Mouse (Mus musculus) liver, embryonic 13.5 days (tissue): ENCODE results near the gene 4933407L21Rik. TPM values are rescaled to one million over a fixed set of nuclear protein-coding genes. Genes with fewer than 3 reads are reported as not detected.
"Not testable (repeated sequence)": the region's sequence is repeated elsewhere in the genome, so short reads cannot be mapped to it uniquely, and the experiment has no call there.

Experiments
- ATAC-seq: fragments of 200-750 bp; cut with Nextera tagmentation; 2 replicates; pipeline ENCODE4 v1.8.0; 2017; ENCODE audit warnings: low read depth, mild to moderate bottlenecking, moderate number of reproducible peaks, moderate library complexity
- DNase-seq: peaks from one replicate; pipeline ENCODE4 v3.0.0; 2022
- H3K27ac ChIP-seq: fragments of 300-500 bp; sonication (generic); 2 replicates; pipeline ENCODE4 v1.5.1; 2015; ENCODE audit warnings: moderate library complexity, mild to moderate bottlenecking, inconsistent platforms
- H3K27me3 ChIP-seq: fragments of 300-500 bp; sonication (generic); 2 replicates; pipeline ENCODE4 v1.6.1; 2015; ENCODE audit warnings: mild to moderate bottlenecking, inconsistent platforms
- H3K36me3 ChIP-seq: fragments of 300-500 bp; sonication (generic); 2 replicates; pipeline ENCODE4 v1.6.1; 2015; ENCODE audit warnings: mild to moderate bottlenecking, inconsistent platforms
- H3K4me1 ChIP-seq: fragments of 300-500 bp; sonication (generic); replicated peaks from 2 replicates; pipeline ENCODE4 v1.6.1; 2015; ENCODE audit warnings: inconsistent platforms
- H3K4me2 ChIP-seq: fragments of 300-500 bp; sonication (generic); 2 replicates; pipeline ENCODE4 v1.6.1; 2015; ENCODE audit warnings: inconsistent platforms, mild to moderate bottlenecking, moderate library complexity
- H3K4me3 ChIP-seq: fragments of 300-500 bp; sonication (generic); replicated peaks from 2 replicates; pipeline ENCODE4 v1.5.1; 2015; ENCODE audit warnings: mild to moderate bottlenecking, inconsistent platforms
- H3K9ac ChIP-seq: fragments of 300-500 bp; sonication (generic); 2 replicates; pipeline ENCODE4 v1.6.1; 2015; ENCODE audit warnings: mild to moderate bottlenecking, inconsistent platforms
- H3K9me3 ChIP-seq: fragments of 300-500 bp; sonication (generic); replicated peaks from 2 replicates; pipeline ENCODE4 v1.6.1; 2016; ENCODE audit warnings: inconsistent platforms
- WGBS: fragments of 180-500 bp; shearing (Covaris S2); methylation state at CpG from one replicate; pipeline ENCODE4 v1.1.7; 2015; ENCODE audit not compliant: insufficient replicate concordance; 5-methylcytosine and 5-hydroxymethylcytosine counted together
- polyA plus RNA-seq: library from polyadenylated mRNA; unstranded; fragments of >200 nt; fragmentation: Nextera tagmentation; extraction: Ambion mirVana; gene quantifications from 2 replicates; pipeline ENCODE4 v1.2.1, GENCODE M21; 2015

The 4933407L21Rik gene
- polyA plus RNA-seq, 1 experiment from 2014 or later, result not detected

DNA sequence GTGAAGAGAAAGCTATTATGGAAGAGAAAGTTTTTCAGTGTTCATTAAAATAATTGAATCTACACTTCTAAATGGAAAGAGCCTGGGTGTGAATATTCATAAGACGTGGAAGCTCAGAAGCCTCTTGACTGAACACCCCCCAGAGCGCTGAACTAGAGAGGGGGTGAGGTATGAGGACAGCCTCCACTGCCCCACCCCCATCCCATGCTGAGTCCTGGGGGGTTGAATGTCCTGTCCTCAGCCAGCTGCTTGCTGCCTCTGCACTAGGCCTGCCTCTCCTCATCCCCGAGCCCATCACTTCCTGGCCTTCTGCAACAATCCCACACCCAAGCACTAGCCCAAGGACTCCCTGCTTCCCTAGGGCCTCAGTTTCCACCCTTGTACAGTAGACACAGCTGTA is 37.6 kb downstream of the 4933407L21Rik start:
- ATAC-seq (no peak), DNase-seq (no peak)
- Histone ChIP-seq H3K27me3 (no peaks in the 10 kb centered on the region), H3K9ac (no peak overlapping the region), H3K9me3 (no peaks in the 10 kb centered on the region), H3K36me3 (no peaks in the 10 kb centered on the region), H3K4me1 (no peaks in the 10 kb centered on the region), H3K27ac (no peak overlapping the region), H3K4me2 (no peak overlapping the region), H3K4me3 (no peak overlapping the region)
- WGBS, result 42% methylated on average over 3 of the region's 3 CpGs

DNA sequence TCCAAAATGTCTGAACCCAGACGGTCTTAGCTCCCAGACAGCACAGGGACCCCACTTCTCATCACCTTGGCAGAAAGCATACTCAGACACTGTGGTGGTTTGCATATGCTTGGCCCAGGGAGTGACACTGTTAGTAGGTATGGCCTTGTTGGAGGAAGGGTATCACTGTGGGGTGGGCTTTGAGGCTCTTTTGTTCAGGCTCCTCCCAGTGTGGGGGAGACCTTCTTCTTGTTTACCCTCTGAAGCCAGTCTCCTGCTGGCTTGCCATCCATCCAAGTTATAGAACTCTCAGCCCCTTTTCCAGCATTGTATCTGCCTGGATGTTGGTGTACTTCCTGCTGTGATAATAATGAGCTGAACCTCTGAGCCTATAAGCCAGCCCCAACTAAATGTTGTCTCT is 40.8 kb downstream of the 4933407L21Rik start:
- H3K4me1 ChIP-seq, result no peaks in the 10 kb centered on the region
- H3K4me2 ChIP-seq, result no peak overlapping the region
- H3K4me3 ChIP-seq, result no peak overlapping the region
- H3K9me3 ChIP-seq, result no peaks in the 10 kb centered on the region
- H3K27ac ChIP-seq, result no peak overlapping the region
- H3K9ac ChIP-seq, result no peak overlapping the region
- whole genome bisulfite sequencing, result 70% methylated on average over 1 of the region's 1 CpGs
- DNase-seq (no peak), ATAC-seq (no peak)
- H3K36me3 ChIP-seq, result no peaks in the 10 kb centered on the region
- H3K27me3 ChIP-seq, result no peaks in the 10 kb centered on the region

DNA sequence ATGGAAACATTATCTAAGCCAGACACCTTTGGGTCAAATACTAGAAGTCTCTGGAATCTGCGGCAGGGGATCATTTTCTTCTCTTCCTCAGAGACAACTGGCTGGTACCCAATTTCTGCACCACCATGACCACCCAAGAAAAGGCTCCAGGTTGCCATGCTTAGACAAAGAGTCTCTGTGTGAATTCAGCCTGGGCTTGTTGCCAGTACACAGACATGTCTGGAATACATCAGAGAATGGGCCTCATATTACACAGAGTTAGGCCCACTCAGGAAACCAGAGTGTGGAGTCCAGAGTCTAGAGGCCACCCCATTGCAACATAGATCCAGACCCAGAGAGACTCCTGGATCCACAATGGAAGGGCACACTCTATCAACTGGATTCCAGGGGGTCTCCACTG is 41.2 kb downstream of the 4933407L21Rik start:
- Histone ChIP-seq H3K27me3 (no peaks in the 10 kb centered on the region), H3K9me3 (no peaks in the 10 kb centered on the region), H3K4me2 (no peak overlapping the region), H3K9ac (no peak overlapping the region), H3K4me1 (no peaks in the 10 kb centered on the region), H3K4me3 (no peak overlapping the region), H3K27ac (no peak overlapping the region), H3K36me3 (no peaks in the 10 kb centered on the region)
- WGBS, result 53% methylated on average over 1 of the region's 1 CpGs
- no peak for DNase-seq
- ATAC-seq, result no peak

DNA sequence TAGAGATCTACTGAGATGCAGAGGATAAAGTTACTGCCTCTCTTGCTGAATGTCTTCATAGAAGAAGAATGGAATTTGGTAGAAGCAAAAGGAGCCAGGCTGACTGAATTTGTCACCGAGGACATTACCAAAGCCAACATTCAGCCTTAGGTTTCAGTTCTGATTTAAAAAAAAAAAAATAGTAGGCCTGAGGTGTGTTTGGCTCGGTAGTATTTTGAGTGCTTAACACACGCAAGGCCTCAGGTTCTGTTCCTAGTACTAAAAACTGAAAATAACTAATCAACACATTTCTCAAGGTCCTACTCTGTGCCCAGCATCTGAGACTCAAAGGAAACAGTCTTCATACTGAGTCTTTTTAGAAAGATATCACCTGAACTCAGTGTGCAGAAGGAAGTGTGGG is 42.8 kb downstream of the 4933407L21Rik start:
- no peak for ATAC-seq
- no peaks in the 10 kb centered on the region for H3K4me1 ChIP-seq
- 71% methylated on average over 3 of the region's 3 CpGs for WGBS
- no peaks in the 10 kb centered on the region for H3K27me3 ChIP-seq
- H3K4me2 ChIP-seq, result no peak overlapping the region
- no peak overlapping the region for H3K4me3 ChIP-seq
- DNase-seq, result no peak
- H3K36me3 ChIP-seq, result no peaks in the 10 kb centered on the region
- H3K9ac ChIP-seq, result no peak overlapping the region
- no peaks in the 10 kb centered on the region for H3K9me3 ChIP-seq
- H3K27ac ChIP-seq, result no peak overlapping the region

DNA sequence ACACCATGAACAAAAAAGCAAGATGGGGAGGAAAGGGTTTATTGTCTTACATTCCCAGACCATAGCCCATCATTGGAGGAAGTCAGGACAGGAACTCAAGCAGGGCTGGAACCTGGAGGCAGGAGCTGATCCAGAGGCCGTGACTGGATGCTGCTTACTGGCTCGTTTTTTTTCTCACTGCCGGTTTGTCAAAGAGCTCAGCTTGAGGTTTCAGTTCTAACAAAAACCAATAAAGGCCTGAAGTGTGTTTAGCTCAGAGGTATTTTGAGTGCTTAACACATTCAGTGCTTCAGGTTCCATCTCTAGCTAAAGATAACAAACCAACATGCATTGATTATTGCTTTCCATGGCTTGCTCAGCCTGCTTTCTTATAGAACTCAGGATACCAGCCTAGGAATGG is 44.1 kb downstream of the 4933407L21Rik start:
- Histone ChIP-seq H3K9ac (no peak overlapping the region), H3K4me1 (no peaks in the 10 kb centered on the region), H3K4me3 (no peak overlapping the region), H3K27ac (no peak overlapping the region), H3K4me2 (no peak overlapping the region), H3K27me3 (no peaks in the 10 kb centered on the region), H3K9me3 (no peaks in the 10 kb centered on the region), H3K36me3 (no peaks in the 10 kb centered on the region)
- DNase-seq (no peak), ATAC-seq (no peak)
- 60% methylated on average over 3 of the region's 3 CpGs for WGBS

DNA sequence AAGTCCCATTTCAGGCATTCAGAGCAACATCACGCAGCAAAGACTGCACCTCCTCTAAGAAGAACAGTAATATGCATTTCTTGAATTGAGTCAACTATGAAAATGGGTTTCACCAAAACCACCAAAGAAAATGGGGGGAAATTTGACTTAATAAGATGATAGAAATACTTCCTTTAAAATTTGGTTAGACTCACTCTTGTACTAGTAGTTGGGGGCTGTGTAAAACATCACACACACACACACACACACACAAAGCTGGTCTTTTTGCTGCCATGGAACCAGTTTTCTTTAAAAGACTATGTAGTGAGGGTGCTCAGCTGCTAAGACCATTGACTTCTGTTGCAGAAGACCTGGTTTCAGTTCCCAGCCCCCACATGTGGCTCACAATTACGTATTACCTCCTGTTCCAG is 45.2 kb downstream of the 4933407L21Rik start:
- no peak for DNase-seq
- Histone ChIP-seq H3K4me1 (no peaks in the 10 kb centered on the region), H3K4me2 (no peak overlapping the region), H3K9ac (no peak overlapping the region), H3K36me3 (no peaks in the 10 kb centered on the region), H3K9me3 (no peaks in the 10 kb centered on the region), H3K27ac (no peak overlapping the region), H3K4me3 (no peak overlapping the region), H3K27me3 (no peaks in the 10 kb centered on the region)
- 64% methylated on average over 2 of the region's 2 CpGs for WGBS
- ATAC-seq, result no peak

DNA sequence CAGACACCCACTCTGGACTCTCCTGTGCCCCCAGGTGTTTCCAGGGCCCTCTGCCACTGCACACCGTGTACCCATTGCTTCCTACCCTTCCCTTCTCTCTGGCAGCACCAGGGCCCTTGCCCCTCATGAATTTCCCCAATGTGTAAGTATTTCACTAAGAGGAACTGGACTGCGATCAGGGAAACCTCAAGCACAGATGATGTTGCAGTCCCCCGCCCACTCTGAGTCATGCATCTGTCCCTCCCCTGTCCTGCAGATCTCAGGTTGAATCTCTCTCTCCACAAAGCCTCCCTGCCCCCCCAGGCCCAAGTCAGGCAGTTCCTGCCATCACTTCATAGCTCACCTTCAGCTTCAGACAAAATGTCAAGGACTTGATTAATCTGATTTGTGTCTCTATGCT is 49.4 kb downstream of the 4933407L21Rik start:
- H3K9ac ChIP-seq, result no peak overlapping the region
- H3K9me3 ChIP-seq, result no peaks in the 10 kb centered on the region
- DNase-seq (no peak), ATAC-seq (no peak)
- H3K27ac ChIP-seq, result no peak overlapping the region
- WGBS, result 15% methylated on average over 3 of the region's 3 CpGs
- no peak overlapping the region for H3K4me3 ChIP-seq
- no peaks in the 10 kb centered on the region for H3K27me3 ChIP-seq
- no peaks in the 10 kb centered on the region for H3K4me1 ChIP-seq
- no peaks in the 10 kb centered on the region for H3K36me3 ChIP-seq
- H3K4me2 ChIP-seq, result no peak overlapping the region

DNA sequence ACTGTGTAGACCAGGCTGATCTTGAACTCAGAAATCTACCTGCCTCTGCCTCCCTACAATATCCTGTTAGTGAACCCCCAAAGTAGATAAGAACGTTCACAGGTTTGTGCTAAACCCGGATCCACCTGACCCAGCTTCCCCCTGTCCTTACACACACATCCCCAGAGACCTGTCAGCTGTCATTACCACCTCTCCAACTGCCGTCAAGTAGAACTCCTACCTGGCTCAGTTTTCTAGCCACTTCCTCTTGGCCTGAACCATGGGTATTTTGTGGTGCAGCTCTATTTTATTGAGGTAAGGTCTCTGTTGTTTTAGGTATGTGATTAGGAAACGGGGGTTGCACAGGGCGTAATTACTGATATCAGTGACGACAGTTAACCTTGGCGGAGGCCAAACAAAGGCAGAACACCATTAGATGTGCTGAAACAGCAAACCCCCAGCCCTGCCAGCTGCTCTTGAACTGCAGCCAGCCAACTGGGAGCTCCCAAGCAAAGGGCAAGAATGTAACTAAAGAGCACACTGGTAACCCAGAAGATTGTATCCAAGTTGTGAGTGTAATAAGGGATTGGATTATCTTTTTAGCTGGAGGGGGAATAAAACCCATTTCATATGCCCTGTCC is 53.6 kb downstream of the 4933407L21Rik start:
- Histone ChIP-seq H3K27ac (no peak overlapping the region), H3K9me3 (no peaks in the 10 kb centered on the region), H3K4me3 (no peak overlapping the region), H3K4me1 (no peaks in the 10 kb centered on the region), H3K4me2 (no peak overlapping the region), H3K9ac (no peak overlapping the region), H3K36me3 (no peaks in the 10 kb centered on the region), H3K27me3 (no peaks in the 10 kb centered on the region)
- ATAC-seq (no peak), DNase-seq (no peak)
- WGBS, result 32% methylated on average over 7 of the region's 7 CpGs

DNA sequence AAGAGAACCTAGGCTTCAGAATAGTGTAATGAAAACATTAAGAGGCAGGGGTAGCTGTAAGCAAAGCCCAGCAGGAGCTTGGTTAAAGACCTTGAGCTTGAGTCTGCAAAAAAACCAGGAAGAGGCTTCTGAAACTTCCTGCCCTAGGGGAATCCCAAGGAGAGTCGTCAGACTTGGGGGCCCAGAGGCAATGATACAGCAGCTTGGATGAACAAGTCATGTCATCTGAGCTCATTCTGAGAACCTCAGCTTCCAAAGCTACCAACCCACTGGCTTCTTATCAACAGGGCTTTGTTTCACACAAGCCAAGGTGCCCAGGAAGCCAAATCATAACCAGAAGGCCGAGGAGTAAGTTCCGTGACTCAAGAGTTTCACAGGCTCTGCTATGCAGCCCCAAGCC is 57.5 kb downstream of the 4933407L21Rik start:
- Histone ChIP-seq H3K9me3 (no peaks in the 10 kb centered on the region), H3K9ac (no peak overlapping the region), H3K27ac (no peak overlapping the region), H3K4me2 (no peak overlapping the region), H3K36me3 (no peaks in the 10 kb centered on the region), H3K4me3 (no peak overlapping the region), H3K27me3 (no peaks in the 10 kb centered on the region), H3K4me1 (0 out of 2 replicates have a peak, but pooled peaks cover 3% of the 10 kb centered on the region)
- WGBS, result 55% methylated on average over 3 of the region's 3 CpGs
- ATAC-seq, result no peak
- DNase-seq, result no peak

DNA sequence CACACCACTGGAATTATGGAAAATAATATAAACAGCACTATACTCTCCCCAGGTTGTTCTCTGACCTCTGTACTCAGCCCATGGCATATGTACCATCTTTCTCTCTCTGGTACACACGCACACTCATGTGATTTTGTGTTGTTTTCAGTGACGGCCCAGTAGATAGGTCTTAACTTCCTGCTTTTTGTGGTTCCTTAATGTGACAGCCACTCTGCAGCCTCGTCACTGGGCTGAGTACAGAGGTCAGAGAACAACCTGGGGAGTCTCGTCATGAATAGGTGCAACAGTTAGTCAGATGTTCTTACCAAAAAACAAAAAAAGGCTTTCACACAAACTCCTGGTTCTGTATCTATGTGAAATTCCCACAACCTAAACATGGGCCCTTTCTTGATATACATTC is 60.1 kb downstream of the 4933407L21Rik start:
- H3K9ac ChIP-seq, result no peak overlapping the region
- no peaks in the 10 kb centered on the region for H3K27me3 ChIP-seq
- no peak overlapping the region for H3K27ac ChIP-seq
- DNase-seq, result no peak
- H3K4me3 ChIP-seq, result no peak overlapping the region
- no peak for ATAC-seq
- 0 out of 2 replicates have a peak, but pooled peaks cover 3% of the 10 kb centered on the region for H3K4me1 ChIP-seq
- WGBS, result 22% methylated on average over 4 of the region's 4 CpGs
- H3K36me3 ChIP-seq, result no peaks in the 10 kb centered on the region
- H3K4me2 ChIP-seq, result no peak overlapping the region
- no peaks in the 10 kb centered on the region for H3K9me3 ChIP-seq

DNA sequence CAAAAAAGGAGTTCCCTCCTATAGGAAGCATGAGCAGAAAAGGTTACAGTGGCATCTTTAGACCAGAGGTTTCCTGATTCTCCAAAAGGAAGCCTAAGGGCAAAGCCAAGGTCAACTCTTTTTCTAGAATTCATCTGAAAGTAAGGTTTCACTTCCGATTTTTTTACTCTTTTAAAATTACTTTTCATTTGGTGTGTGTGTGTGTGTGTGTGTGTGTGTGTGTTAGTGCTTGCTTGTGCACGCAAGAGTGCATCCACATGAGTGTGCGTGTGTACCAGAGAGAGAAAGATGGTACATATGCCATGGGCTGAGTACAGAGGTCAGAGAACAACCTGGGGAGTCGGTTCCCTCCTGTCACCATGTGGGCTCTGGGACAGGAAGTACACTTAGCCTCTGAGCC is 60.6 kb downstream of the 4933407L21Rik start:
- H3K36me3 ChIP-seq, H3K27ac ChIP-seq, H3K4me3 ChIP-seq, H3K4me1 ChIP-seq, H3K9me3 ChIP-seq, H3K9ac ChIP-seq, H3K27me3 ChIP-seq, H3K4me2 ChIP-seq, ATAC-seq, DNase-seq: not testable (repeated sequence)
- 54% methylated on average over 4 of the region's 4 CpGs for WGBS
